Mouse (Mus musculus) right cerebral cortex, postnatal 36 days (tissue): ENCODE measurements around the gene Dnajc16.
A peak's percentile ranks its signal among the peaks of the same experiment; 100 is the strongest.

Experiments used
- DNase-seq, 2 experiments: peaks; one replicate each; pipeline ENCODE4 v3.0.0; 2022; ENCODE audit warnings: low spot score in 2 of 2, mixed read lengths in 1 of 2

The Dnajc16 gene

DNA sequence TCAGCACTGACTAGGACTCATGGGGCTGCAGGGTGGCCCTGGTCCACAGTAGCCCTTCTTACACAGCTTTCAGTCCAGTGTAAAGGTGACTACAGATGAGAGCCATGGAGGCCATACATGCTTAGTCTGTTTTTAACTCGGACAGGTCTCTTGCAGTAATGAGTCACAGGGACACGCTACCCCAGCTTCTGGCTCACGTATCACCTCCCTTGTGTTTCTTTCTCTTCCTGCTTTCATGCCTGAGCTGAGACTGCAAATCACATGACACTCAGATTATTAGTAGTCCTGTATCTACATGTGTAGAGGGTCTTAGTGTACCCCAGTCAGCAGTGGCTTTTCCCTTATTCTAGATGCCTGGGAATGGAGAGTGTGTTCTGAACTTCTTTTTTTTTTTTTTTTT, 25.7 kb downstream of the Dnajc16 start:
- no peak for DNase-seq

DNA sequence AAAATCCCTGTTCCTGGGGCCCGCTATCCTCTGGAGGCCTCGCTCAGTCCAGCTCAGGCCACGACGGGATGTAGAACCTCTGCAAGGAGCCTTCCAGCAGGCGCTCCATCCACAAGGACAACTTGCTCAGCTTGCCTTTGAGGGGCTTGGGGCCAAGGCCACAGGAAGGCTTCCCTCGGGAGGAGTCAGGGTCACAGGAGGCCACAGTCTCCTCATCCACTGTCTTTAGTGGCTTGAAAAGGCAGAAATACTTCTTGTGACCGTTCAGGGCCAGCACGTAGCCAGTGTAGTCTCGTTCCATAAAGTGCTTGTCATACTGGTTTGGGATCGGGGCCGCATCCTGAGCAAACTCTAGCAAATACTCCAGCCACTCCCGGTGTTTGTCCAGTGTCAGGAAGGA, 27.3 kb downstream of the Dnajc16 start:
- no peak for DNase-seq

DNA sequence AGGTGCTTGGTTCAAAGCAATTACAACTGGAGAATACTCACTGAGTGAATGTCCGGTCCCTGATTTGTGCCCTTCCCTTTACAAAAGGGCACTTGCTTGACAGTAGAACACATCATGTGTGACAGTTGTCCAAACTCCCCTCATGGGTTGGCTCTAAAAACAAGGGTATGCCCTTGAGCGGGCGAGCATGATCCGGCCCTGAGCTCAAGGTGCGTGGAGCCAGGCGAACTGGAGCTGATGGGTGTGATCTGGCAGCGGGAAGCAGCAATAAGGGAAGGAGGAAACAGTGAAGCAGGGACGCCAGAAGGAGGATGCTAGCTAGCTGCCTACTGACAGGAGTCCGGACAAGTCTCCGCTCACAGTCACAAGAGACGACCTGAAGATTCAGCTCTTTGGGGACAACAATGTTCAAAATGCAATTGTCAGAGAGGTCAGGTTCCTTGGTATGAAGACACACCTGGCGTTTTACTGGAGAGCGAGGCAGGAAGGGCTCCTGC, 28.6 kb downstream of the Dnajc16 start:
- DNase-seq: no peak

DNA sequence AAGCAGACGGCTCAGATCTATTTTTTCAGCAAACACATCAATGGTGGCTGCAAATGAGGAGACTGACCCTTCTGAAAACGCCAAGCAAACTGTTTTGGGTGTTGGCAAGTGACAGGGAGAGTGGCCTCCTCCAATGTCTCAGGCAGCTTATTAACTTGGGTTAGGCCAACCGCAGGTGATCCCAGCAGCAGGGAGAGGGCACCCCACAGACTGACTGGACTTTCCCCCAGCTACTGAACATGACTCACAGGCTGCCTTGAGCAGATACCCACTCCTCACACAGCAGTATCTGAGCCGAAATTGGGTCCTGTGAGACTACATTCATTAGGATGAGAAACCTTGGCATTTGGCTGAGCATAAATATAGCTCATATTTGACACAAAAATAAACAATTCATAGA, 29.8 kb downstream of the Dnajc16 start:
- DNase-seq: no peak

DNA sequence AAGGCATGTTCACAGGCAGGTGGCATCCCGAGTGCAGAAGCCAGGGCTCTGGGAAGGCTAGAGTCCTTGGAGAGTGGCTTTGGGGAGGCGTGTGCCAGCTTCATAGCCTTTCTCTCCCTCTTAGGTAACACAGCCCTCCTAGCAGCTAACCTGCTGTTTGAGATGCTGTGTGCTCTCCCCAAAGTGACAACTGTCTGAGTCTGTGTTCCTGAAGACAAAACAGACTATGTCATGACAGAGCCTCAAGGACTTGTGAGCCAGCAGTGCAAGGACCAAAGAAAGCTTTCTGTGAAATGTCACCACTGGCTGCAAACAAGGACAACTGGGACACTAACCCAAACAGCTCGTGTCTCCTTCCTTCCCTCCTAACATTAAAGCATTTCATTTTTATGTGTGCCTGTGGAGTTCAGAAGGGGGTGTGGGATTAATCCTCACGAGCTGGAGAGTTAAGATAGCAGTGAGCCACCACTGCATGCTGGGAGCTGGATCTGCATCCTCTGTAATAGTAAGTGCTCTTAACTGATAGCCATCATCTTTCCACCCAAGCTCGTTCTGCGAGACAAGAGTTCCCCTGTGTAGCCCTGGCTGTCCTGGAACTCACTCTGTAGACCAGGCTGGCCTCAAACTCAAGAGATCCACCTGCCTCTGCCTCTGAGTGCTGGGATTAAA, 31.7 kb downstream of the Dnajc16 start:
- no peak for DNase-seq

DNA sequence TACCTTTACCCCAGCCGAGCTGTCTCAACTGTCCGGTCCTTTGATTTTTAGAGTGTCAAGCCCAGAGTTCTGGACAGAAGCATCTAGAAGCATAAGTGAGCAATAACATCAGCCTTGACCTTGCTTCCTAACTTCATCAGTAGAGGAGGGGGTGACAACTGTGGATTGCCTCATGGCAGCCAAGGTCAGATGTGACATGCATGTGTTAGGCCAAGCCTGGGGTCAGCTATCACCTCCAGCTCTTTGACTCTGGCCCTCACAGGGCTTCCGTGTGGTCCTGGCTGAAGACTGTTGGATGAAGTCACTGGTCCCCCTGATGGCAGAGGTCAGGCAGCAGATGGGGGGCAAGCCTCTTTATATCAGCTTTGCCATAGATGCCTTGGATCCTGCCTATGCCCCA, 33.6 kb downstream of the Dnajc16 start:
- DNase-seq: no peak

DNA sequence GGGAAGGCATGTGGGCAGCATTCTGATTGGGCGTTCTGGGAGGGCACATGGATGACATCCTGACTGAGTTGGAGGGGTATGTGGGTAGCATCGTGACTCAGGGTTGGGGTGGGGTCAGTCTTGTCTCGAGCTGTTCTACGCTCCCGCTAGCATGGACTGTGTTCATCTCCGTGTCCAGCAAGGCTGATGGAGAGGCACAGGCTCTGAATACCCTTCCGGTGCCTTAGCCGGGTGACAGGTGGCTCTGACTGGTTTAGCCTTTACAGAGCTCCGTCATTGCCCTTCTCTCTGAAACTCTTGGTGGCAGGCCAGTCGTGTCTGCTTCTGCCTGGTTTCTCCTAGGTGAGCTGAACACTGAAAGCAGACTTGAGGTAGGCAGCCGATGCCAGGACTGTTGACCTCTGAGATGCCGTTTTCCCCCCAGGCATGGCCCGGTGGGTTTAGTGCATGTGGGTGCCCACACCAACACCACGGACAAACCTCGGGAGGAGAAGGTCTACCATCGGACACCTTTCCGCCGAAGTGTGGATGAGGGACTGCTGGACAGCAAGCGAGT, 35.3 kb downstream of the Dnajc16 start:
- DNase-seq: no peak

DNA sequence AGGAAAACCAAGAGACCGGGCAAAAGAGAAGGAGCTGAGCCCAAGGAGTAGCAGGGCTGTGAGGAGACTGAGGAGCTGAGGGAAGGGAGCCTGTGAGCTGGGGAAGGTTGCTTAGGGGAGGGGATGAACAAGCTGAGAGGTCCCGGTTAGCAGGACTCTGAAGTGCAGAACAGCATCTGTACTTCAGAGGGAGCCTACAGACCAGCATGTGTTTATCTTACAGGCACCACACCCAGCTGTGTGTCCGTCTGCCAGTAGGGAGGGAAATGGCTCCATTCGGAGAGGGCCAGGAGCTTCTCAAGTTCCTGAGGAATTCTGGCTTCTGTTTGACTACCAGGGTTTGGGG, 38.7 kb downstream of the Dnajc16 start:
- DNase-seq: no peak

DNA sequence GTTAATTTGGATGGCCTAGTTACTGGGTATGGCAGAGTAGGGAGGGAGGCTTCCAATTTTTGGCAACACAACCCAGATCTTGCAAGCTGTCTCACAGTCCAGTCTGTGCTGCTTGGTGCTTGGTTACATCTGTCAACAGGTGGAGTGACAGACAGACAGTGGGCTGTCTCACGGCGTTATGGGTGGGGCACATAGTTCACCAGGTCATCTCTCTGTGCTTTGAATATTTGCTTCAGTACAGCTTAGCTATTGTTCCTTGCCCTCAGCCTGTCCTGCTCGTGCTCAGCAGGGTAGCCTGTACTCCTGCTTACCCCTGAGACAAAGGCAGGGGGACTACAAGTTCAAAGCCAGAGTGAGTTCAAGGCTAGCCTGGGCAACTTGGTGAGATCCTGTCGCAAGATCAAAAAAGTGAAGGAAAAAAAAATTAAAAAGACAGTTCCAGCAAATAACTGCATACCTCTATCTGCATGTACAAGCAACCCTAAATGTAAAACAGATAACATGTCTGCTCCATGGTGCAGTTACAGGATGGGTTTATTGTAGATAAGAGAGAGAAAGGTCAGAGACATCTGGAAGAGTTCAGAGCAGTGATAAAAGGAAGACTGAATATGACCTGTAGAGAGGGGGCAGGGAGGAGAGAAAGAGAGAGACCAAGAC, 39.2 kb downstream of the Dnajc16 start:
- no peak for DNase-seq

DNA sequence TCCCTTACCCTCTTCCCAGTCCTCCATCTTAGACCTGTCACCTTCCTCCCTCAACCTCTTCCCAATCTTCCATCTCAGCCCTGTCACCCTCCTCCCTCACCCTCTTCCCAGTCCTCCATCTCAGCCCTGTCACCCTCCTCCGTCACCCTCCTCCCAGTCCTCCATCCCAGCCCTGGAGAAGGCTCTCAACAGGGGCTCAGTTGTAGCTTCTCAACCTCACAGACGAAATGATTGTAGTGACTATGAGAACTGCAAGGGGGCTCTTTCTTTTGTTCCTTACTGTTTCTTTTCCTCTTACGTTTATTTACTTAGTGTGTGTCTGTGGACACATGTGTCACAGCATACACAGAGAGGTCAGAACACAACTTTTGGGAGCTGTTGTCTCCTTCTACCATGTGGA, 39.9 kb downstream of the Dnajc16 start:
- DNase-seq: no peak

DNA sequence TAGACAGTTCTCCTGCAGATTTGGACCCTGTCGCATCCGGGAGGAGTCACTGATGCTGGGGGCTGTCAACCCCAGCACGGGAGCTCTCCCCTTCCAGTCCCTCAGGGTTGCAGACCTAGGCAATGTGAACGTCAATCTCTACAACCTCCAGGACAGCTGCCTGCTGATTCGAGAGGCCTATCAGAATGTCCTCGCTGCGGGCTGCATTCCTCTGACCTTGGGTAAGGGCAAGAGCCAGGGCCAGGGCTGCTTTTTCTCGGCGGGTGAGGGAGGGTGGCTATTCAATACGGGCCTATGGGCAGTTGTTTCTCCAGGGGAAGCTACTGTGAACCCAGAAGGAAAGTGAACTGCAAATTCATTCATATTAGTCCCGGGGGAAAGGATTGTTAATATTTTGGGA, 41.2 kb downstream of the Dnajc16 start:
- DNase-seq: no peak

DNA sequence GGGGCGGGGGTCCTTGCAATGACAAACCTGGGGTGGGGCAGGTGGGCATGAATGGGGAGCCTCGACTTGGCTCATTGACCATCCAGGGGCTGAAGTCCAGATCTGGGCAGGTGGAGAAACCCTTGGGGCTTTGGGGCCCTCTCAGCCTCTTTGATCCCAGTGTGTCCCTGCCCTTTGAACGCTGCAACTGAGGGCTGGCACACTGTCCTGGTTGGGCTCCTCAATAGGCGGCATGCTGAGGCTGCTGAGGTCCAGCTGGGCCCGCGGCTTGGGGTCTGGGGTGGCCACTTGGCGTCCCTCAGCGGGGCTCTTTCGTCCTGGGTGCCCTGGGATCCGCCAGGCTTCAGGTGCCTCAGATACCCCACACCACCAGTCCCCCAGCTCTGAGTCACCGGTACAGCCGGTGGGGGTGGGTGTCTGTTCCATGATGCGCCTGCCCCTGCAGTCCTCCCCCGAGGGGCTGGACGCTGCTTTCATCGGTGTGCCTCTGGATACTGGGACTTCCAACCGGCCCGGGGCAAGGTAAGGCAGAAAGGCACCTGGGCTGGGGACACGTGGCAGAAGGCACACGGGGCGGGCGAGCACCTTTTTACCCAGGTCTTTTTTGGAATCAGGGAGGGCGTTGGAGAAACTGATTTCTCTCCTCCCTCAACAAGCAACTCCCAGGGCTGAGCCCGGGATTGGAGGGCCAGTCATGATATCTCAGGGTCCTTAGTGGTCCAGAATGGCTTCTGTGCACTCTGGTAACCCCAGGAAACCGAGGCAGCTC, 44.0 kb downstream of the Dnajc16 start, which contains the start of gene Agmat:
Gene Agmat (plus strand): TSS at position 95 of the 769 bp plus-strand sequence.
- no peak for DNase-seq

DNA sequence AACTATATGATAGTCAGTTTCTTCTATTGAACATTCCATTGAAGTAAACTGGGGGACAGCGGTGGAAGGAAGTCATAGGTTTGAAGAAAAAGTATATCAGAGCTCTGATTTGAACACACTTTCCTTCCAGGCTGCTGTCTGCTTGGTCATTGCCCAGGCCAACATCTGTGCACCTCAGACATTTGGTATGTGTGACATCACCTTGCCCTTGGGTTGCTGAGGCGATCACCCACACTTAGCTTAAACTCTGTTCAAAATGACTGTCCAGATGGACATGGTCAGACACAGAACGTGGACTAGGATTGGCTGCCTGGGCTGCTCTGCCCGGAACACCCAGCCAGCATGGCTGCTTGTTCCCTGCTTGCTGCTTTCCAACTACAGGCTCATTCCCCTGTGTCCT, 48.4 kb downstream of the Dnajc16 start:
- DNase-seq: no peak

DNA sequence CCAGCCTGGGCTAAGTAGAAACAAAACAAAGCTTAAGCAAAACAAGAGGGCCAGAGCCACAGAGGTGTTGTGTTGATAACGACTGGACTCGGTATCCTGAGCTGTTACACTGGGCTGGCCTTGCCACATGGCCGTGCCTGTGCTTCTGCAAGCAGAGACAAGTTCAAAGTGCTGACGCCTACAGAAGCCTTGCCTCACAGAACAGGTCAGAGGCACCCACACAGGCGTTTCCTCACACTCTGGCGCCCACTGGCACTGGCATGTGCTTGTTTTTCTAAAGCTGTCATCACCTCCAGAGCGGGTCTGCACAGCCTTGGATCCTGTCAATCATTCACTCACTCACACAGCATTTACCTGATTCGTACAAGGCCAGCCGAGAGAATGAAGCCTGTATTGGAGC, 48.9 kb downstream of the Dnajc16 start:
- DNase-seq: no peak

DNA sequence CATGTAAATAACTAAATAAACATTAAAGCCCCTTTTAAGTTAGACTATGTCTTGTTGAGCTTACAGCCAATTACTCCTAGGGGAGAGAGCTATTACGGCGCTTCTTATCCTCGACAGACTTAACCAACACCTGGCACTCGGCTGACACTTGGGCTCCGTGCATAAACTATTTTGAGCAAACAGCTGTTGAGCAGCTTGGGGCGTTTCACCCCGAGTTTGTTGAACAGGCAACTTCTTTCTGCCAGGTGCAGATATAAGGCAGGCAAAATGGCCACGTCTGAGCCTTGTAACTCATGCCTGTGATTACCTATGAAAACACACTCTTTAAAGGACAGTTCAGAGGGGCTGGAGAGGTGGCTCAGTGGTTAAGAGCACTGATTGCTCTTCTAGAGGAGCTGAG, 52.7 kb downstream of the Dnajc16 start:
- no peak for DNase-seq

DNA sequence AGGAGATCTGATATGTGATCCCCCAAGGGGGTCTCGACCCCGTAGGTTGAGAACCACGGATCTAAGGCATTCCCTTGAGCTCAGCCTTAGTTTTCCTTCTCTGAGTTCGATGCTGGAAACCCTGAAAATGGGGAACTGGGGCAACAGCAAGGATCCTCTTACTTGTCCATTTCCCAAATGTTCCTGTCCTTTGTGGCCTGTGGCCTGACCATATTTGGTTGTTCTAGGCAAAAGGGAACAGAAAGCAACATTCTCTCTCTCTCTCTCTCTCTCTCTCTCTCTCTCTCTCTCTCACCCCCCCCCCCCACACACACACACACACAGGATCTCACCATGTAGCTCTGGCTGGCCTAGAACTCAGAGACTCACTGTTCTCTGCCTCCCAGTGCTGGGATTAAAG, 53.9 kb downstream of the Dnajc16 start:
- no peak for DNase-seq

DNA sequence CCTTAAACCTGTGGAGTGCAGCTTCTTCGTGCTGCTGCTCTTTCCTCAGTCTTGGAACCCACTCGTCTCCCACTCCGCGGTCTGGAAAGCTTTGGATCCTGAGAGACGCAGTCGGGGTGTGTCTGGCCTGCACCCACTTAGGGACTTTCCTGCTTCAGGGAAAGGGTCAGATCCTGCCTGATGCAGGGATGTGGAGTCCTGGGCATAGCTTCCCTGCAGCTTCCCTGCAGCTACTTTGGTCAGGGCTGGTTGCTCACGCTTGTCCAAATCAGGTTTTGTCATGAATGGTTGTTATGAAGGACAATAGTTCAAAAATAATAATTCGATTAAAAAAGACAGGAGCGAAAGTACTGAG, 55.5 kb downstream of the Dnajc16 start:
- DNase-seq: no peak

DNA sequence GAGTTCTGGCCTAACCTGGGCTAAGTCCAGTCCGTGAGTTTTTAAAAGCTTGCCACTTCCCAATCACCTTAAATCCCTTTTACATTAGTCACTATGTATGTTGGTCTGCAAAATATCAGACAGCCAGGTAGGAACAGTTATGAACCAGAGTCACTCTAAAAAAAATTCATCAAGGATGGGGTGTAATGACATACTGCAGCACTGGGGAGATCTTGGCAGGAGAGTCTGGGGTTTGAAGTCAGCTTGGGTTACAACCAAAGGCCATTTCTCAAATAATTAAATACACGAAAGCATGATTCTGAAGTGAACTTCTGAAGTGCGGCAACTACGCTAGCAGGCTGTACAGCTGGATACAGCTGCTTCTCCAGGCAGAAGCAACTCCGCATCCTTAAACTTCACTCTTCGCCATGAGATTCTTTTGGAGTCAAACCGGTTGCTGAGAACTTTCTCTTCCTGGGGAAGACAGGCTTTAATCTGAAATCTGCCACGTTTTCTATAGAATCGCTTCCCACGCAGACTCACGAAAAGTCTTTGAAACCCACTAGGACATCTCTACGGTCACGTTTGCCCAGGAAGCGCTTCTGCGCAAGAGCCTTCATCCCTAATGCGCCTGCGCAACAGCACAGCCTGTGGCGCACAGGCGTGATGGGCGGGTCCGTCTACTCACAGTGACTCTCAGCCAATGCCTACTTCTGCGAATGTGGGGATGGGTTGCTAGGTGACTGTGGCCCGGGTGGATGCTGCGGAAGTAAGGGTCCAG, 56.1 kb downstream of the Dnajc16 start:
- DNase-seq: peak; percentile 95 to 96

DNA sequence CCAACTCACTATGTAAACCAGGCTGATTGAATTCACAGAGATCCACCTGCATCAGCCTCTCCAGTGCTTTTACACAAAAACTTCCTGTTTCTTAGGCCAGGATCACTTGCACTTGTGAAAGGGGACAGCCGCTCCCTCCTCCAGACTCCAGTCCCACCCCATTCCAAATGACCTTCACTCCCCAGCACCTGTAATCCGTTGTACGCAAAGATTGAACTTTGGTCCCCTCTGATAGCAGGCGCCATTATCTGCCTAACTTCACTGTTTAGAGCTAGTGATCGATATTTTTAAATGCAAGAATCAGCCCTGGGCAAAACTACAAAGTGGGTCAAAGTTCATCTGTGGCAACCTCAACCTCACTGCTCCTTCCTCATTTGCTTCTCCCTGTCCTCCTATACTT, 59.0 kb downstream of the Dnajc16 start:
- DNase-seq: no peak

DNA sequence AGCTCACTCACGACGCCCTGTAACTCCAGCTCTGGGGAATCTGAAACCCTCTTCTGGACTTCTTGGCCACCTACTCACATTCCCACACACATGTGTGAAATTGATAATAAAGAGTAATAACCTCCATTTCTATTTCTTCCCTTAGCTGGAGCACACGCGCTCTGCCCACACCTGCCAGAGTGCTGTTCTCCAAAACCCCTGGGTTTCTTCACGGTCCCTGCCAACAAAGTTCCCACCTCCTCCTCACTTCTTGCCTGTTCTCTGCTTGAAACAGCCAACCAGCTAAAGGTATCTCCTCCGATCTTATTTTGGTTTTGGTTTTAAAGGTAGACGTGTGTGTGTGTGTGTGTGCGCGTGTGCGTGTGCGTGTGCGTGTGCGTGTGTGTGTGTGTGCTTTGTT, 60.3 kb downstream of the Dnajc16 start:
- DNase-seq: peak; percentile 51 to 56

DNA sequence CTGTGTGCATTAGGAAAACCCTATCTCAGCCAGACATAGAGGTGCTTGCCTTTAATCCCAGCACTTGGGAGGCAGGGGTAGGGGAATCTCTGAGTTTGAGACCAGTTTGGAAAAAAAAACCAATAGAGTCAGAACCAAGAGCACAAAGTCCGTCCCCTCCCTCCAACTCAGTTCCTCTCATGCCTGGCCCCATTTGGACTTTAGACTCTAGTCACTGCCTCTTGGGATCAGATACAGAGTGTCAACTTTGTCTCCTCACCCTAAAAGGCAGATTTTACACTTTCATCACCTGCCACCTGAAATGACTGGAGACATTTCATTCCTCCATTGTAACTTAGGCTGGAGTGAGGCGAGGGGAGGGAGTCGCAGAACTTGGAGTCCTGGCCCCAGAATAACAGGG, 61.5 kb downstream of the Dnajc16 start:
- no peak for DNase-seq

DNA sequence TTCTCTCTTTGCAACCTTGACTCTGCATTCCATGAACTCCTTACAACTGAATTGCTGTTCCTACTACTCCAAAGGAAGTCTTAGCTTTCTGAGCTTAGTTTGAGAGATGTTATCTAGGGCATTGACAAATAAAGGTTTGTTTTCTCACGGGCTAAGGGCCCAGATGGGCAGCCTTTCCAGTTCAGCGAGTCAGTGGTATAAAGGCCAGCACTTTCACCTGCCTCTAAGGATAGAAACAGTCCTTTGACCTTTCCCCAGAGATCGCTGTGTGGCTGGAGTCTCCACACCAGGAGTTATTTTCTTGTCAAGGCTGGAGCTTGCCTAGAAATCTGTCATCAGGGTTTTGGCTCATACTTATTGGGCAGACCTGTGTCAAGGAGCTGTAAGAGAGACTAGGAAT, 65.0 kb downstream of the Dnajc16 start:
- no peak for DNase-seq
